Mouse (Mus musculus): ENCODE measurements at regions not wholly inside any gene's neighbourhood (a gene's known extent, or its start where the extent isn't known, plus 50 kb on each side); places are given as distances from the start of the nearest gene placed in this dataset.

DNA sequence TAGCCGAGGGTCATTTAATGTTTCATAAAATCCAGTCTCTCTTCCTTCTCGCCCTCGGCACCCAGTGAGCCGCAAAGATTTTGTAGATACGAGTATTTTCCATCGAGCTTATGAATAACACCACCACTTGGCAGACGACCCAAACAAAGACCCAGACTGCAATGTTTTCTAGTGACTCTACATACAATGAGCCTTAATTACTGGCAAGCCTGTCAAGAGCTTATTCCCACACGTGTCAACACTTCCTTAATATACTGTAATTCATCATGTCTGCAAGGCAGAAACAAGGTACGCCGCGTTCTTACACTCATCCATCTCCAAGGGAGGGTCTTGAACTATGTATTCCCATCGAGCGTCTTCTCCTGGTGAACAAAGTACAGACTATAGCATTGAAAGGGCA, 306.2 kb upstream of the Rnaseh2b start:
- Histone ChIP-seq H3K9ac (ENCODE audit: insufficient read depth, low read depth, low read length, poor library complexity, severe bottlenecking) (no peak overlapping the region), H3K4me3 (ENCODE audit: insufficient read depth in 1 of 2, low read depth in 1 of 2, low read length in 2 of 2, poor library complexity in 1 of 2, severe bottlenecking in 1 of 2) (no peak overlapping the region), H3K4me1 (ENCODE audit: control insufficient read depth in 2 of 2, insufficient read depth in 2 of 2, low read length in 2 of 2, poor library complexity in 1 of 2) (no peaks in the 10 kb centered on the region), H3K9me3 (ENCODE audit: control insufficient read depth, insufficient read depth, low read depth, low read length) (no peaks in the 10 kb centered on the region), H3K36me3 (ENCODE audit: control insufficient read depth, insufficient read depth, low read length, poor library complexity, severe bottlenecking) (no peaks in the 10 kb centered on the region), H3K27ac (ENCODE audit: insufficient read depth, low read depth, low read length, poor library complexity, severe bottlenecking) (no peak overlapping the region)
- DNase-seq (ENCODE audit: low read depth, low spot score), result no peak
- TF ChIP-seq ZC3H11A (IDR thresholded peaks at IDR 0.05; ENCODE audit: borderline replicate concordance, low read depth, low read length) (no peak), MAFK (IDR thresholded peaks at IDR 0.05; ENCODE audit: insufficient read depth, low read depth, low read length) (no peak), HCFC1 (IDR thresholded peaks at IDR 0.05; ENCODE audit: borderline replicate concordance, insufficient read depth, low read length) (no peak), CHD2 (IDR thresholded peaks at IDR 0.05; ENCODE audit: low read depth, low read length) (no peak), ZNF384 (IDR thresholded peaks at IDR 0.05; ENCODE audit: low read depth, low read length) (no peak)
- in situ Hi-C loops (cut with MboI; ENCODE audit: low sequenced_read_pairs in 2 of 2, unreplicated experiment in 2 of 2), result no loop called here

DNA sequence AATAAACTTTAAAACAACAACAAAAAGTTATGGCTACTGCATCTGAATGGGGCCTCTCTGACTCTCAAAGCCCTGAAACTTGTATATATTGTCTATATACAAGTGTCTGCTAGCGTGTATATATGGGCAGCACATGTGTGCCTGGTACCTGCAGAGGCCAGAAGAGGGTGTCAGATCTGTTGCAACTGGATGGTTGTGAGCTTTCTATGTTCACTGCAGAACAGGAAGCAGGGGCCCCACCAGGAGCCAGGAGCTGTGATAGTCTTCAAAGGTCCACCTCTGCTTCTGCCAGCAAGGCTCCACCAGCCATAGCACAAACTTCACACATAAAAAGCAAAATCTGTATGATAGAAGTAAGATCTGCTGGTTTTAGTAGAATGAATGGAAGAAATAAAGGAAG, 297.1 kb upstream of the Rnaseh2b start:
- Histone ChIP-seq H3K4me3 (ENCODE audit: insufficient read depth in 1 of 2, low read depth in 1 of 2, low read length in 2 of 2, poor library complexity in 1 of 2, severe bottlenecking in 1 of 2) (no peak overlapping the region), H3K4me1 (ENCODE audit: control insufficient read depth in 2 of 2, insufficient read depth in 2 of 2, low read length in 2 of 2, poor library complexity in 1 of 2) (no peaks in the 10 kb centered on the region), H3K9me3 (ENCODE audit: control insufficient read depth, insufficient read depth, low read depth, low read length) (no peaks in the 10 kb centered on the region), H3K36me3 (ENCODE audit: control insufficient read depth, insufficient read depth, low read length, poor library complexity, severe bottlenecking) (no peaks in the 10 kb centered on the region), H3K27ac (ENCODE audit: insufficient read depth, low read depth, low read length, poor library complexity, severe bottlenecking) (no peak overlapping the region), H3K9ac (ENCODE audit: insufficient read depth, low read depth, low read length, poor library complexity, severe bottlenecking) (no peak overlapping the region)
- in situ Hi-C loops (cut with MboI; ENCODE audit: low sequenced_read_pairs in 2 of 2, unreplicated experiment in 2 of 2), result no loop called here
- DNase-seq (ENCODE audit: low read depth, low spot score), result no peak
- TF ChIP-seq ZNF384 (IDR thresholded peaks at IDR 0.05; ENCODE audit: low read depth, low read length), result no peak
- no peak for TF ChIP-seq HCFC1 (IDR thresholded peaks at IDR 0.05; ENCODE audit: borderline replicate concordance, insufficient read depth, low read length)
- TF ChIP-seq MAFK (IDR thresholded peaks at IDR 0.05; ENCODE audit: insufficient read depth, low read depth, low read length), result no peak
- no peak for TF ChIP-seq CHD2 (IDR thresholded peaks at IDR 0.05; ENCODE audit: low read depth, low read length)
- TF ChIP-seq ZC3H11A (IDR thresholded peaks at IDR 0.05; ENCODE audit: borderline replicate concordance, low read depth, low read length), result no peak

DNA sequence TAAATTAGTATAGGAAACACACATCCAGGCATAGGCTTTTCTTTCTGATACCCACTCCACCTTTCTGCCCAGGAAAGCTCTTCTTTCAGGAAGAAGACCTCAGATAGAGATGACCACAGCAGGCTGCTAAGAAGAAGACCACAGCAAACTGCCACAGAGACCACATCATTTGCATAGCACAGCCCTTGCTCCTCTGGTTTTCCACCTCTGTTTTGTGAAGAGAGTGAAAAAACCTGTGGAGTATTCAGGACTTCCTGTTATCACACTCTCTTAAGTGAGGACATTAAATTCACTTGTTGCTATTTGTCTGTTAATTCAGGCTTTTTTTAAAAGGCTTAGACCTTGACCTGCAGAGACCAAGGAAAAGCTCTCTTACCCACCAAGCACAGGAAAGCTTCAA, 294.7 kb upstream of the Rnaseh2b start:
- no peaks in the 10 kb centered on the region for H3K9me3 ChIP-seq (ENCODE audit: control insufficient read depth, insufficient read depth, low read depth, low read length)
- no peak overlapping the region for H3K9ac ChIP-seq (ENCODE audit: insufficient read depth, low read depth, low read length, poor library complexity, severe bottlenecking)
- no peak overlapping the region for H3K27ac ChIP-seq (ENCODE audit: insufficient read depth, low read depth, low read length, poor library complexity, severe bottlenecking)
- in situ Hi-C loops (cut with MboI; ENCODE audit: low sequenced_read_pairs in 2 of 2, unreplicated experiment in 2 of 2), result no loop called here
- DNase-seq (ENCODE audit: low read depth, low spot score), result no peak
- H3K4me3 ChIP-seq (ENCODE audit: insufficient read depth in 1 of 2, low read depth in 1 of 2, low read length in 2 of 2, poor library complexity in 1 of 2, severe bottlenecking in 1 of 2), result no peak overlapping the region
- H3K36me3 ChIP-seq (ENCODE audit: control insufficient read depth, insufficient read depth, low read length, poor library complexity, severe bottlenecking), result no peaks in the 10 kb centered on the region
- TF ChIP-seq MAFK (IDR thresholded peaks at IDR 0.05; ENCODE audit: insufficient read depth, low read depth, low read length), result no peak
- no peak for TF ChIP-seq CHD2 (IDR thresholded peaks at IDR 0.05; ENCODE audit: low read depth, low read length)
- no peak for TF ChIP-seq ZNF384 (IDR thresholded peaks at IDR 0.05; ENCODE audit: low read depth, low read length)
- TF ChIP-seq ZC3H11A (IDR thresholded peaks at IDR 0.05; ENCODE audit: borderline replicate concordance, low read depth, low read length), result no peak
- no peak for TF ChIP-seq HCFC1 (IDR thresholded peaks at IDR 0.05; ENCODE audit: borderline replicate concordance, insufficient read depth, low read length)
- H3K4me1 ChIP-seq (ENCODE audit: control insufficient read depth in 2 of 2, insufficient read depth in 2 of 2, low read length in 2 of 2, poor library complexity in 1 of 2), result no peaks in the 10 kb centered on the region

DNA sequence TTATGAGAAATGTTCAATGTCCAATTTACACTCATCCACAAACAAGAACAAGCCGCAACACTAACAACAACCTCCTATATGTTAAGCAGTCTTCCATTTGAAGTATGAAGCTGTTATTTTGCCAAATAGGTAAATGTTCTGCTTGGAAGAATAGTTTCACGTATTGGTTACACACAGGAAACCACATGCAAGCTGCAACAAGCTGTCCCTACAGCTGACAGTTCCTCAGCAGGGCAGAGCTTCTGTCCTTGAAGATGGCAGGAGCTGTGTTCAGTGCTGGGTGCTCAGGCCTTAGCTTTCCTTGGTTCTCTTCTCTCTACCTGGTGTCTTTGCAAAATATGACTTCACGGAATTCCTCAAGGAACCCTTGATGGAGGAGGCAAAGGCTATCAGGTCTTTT, 294.1 kb upstream of the Rnaseh2b start:
- Histone ChIP-seq H3K4me1 (ENCODE audit: control insufficient read depth in 2 of 2, insufficient read depth in 2 of 2, low read length in 2 of 2, poor library complexity in 1 of 2) (no peaks in the 10 kb centered on the region), H3K9me3 (ENCODE audit: control insufficient read depth, insufficient read depth, low read depth, low read length) (no peaks in the 10 kb centered on the region), H3K27ac (ENCODE audit: insufficient read depth, low read depth, low read length, poor library complexity, severe bottlenecking) (no peak overlapping the region), H3K4me3 (ENCODE audit: insufficient read depth in 1 of 2, low read depth in 1 of 2, low read length in 2 of 2, poor library complexity in 1 of 2, severe bottlenecking in 1 of 2) (no peak overlapping the region), H3K36me3 (ENCODE audit: control insufficient read depth, insufficient read depth, low read length, poor library complexity, severe bottlenecking) (no peaks in the 10 kb centered on the region), H3K9ac (ENCODE audit: insufficient read depth, low read depth, low read length, poor library complexity, severe bottlenecking) (no peak overlapping the region)
- no peak for DNase-seq (ENCODE audit: low read depth, low spot score)
- in situ Hi-C loops (cut with MboI; ENCODE audit: low sequenced_read_pairs in 2 of 2, unreplicated experiment in 2 of 2), result no loop called here
- TF ChIP-seq CHD2 (IDR thresholded peaks at IDR 0.05; ENCODE audit: low read depth, low read length) (no peak), ZC3H11A (IDR thresholded peaks at IDR 0.05; ENCODE audit: borderline replicate concordance, low read depth, low read length) (no peak), HCFC1 (IDR thresholded peaks at IDR 0.05; ENCODE audit: borderline replicate concordance, insufficient read depth, low read length) (no peak), MAFK (IDR thresholded peaks at IDR 0.05; ENCODE audit: insufficient read depth, low read depth, low read length) (no peak), ZNF384 (IDR thresholded peaks at IDR 0.05; ENCODE audit: low read depth, low read length) (no peak)

- TF ChIP-seq HCFC1 (IDR thresholded peaks at IDR 0.05; ENCODE audit: borderline replicate concordance, insufficient read depth, low read length) (no peak), ZC3H11A (IDR thresholded peaks at IDR 0.05; ENCODE audit: borderline replicate concordance, low read depth, low read length) (no peak), ZNF384 (IDR thresholded peaks at IDR 0.05; ENCODE audit: low read depth, low read length) (no peak), MAFK (IDR thresholded peaks at IDR 0.05; ENCODE audit: insufficient read depth, low read depth, low read length) (no peak), CHD2 (IDR thresholded peaks at IDR 0.05; ENCODE audit: low read depth, low read length) (no peak)
- Histone ChIP-seq H3K36me3 (ENCODE audit: control insufficient read depth, insufficient read depth, low read length, poor library complexity, severe bottlenecking) (no peaks in the 10 kb centered on the region), H3K9me3 (ENCODE audit: control insufficient read depth, insufficient read depth, low read depth, low read length) (no peaks in the 10 kb centered on the region), H3K4me3 (ENCODE audit: insufficient read depth in 1 of 2, low read depth in 1 of 2, low read length in 2 of 2, poor library complexity in 1 of 2, severe bottlenecking in 1 of 2) (no peak overlapping the region), H3K9ac (ENCODE audit: insufficient read depth, low read depth, low read length, poor library complexity, severe bottlenecking) (no peak overlapping the region), H3K4me1 (ENCODE audit: control insufficient read depth in 2 of 2, insufficient read depth in 2 of 2, low read length in 2 of 2, poor library complexity in 1 of 2) (no peaks in the 10 kb centered on the region), H3K27ac (ENCODE audit: insufficient read depth, low read depth, low read length, poor library complexity, severe bottlenecking) (no peak overlapping the region)
- in situ Hi-C loops (cut with MboI; ENCODE audit: low sequenced_read_pairs in 2 of 2, unreplicated experiment in 2 of 2), result no loop called here
- DNase-seq (ENCODE audit: low read depth, low spot score), result no peak
Measured at GRCm38 (mm10) chr14:62001481-62001949, 290.9 kb upstream of the Rnaseh2b start.

Measured in ES-E14 (cell line).